Mouse (Mus musculus) macrophage (primary cell): ENCODE results near the gene Nrap. TPM values are rescaled to one million over a fixed set of nuclear protein-coding genes. Genes with fewer than 3 reads are reported as not detected.
"Not testable (repeated sequence)": the region's sequence is repeated elsewhere in the genome, so short reads cannot be mapped to it uniquely, and the experiment has no call there.

Source experiments
- H3K27ac ChIP-seq: fragments of 350-480 bp; formaldehyde crosslinking; 2 replicates; pipeline ENCODE4 v1.9.0; 2021
- H3K36me3 ChIP-seq: fragments of 350-480 bp; formaldehyde crosslinking; 2 replicates; pipeline ENCODE4 v1.9.0; 2021; ENCODE audit errors: inconsistent target
- H3K4me3 ChIP-seq: fragments of 350-480 bp; formaldehyde crosslinking; 2 replicates; pipeline ENCODE4 v1.9.0; 2021; ENCODE audit errors: inconsistent target
- H3K79me2 ChIP-seq: fragments of 350-480 bp; formaldehyde crosslinking; 2 replicates; pipeline ENCODE4 v1.9.0; 2021; ENCODE audit errors: inconsistent target
- WGBS: methylation state at CpG from one replicate; pipeline ENCODE4 v1.1.7; 2026; ENCODE audit warnings: inconsistent platforms; ENCODE audit not compliant: missing documents; 5-methylcytosine and 5-hydroxymethylcytosine counted together
- polyA plus RNA-seq: library from polyadenylated mRNA; stranded (reverse); fragments of 250-400 nt; gene quantifications from 3 replicates; pipeline ENCODE4 v1.2.4, GENCODE M21; 2018; ENCODE audit warnings: inconsistent platforms

Gene Nrap
- polyA plus RNA-seq, 1 experiment from 2014 or later: 0.87 TPM

DNA sequence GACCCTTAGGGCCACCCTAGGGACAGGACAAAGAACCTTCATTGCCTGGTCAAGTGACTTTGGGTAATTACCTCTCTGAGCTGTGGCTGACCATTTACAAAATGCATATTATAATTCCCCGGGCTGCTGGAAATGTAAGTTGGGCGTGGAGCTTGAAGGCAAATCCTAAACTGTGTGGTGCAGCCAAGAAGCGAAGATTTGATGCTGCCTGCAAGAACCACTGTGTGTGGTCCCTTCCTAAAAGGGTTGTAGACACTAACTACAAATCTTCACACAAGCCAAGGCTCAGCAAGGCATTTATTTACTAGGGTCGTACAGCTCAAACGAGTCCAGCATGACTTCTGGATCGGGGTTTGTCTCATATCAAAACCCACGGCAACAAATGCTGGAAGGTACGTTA lies 25.3 kb downstream of the Nrap start:
- 95% methylated on average over 8 of the region's 8 CpGs for WGBS
- Histone ChIP-seq H3K27ac (no peak overlapping the region), H3K36me3 (no peaks in the 10 kb centered on the region), H3K79me2 (no peaks in the 10 kb centered on the region), H3K4me3 (no peak overlapping the region)

DNA sequence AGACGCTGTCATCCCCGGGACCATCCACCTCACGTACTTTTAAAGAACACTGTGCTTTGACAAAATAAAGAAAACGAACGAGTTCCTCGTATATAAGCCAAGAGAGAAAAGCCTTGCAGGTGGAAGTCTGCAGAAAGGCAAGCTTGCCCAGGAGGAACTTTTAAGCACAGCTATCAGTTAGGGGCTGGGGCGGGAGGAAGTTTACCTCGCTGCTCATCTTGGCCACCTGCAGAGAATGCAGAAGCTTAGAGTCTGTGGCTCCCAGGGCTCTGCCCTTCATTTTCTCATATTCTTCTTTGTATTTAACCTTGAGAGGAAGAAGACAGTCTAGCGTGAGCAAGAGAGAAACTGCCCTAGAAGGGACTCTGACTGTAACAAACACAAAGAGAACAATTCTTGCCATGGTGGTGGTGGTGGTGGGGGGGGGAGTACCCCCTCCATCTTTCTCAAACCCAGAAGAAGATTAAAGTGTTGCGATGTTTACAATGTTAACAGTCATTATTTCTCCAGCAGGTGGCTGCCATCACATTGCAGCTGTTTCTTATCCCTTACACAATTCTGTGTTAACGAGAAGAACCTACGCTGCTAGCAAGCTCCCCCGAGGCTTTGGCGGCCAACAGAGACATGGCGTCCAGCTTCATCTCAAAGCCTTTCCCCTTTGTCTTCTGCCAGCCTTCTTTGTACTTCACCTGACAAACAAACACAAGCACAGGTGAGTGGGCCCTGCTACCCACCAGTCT lies 25.9 kb downstream of the Nrap start:
- Histone ChIP-seq H3K36me3 (no peaks in the 10 kb centered on the region), H3K27ac (no peak overlapping the region), H3K4me3 (no peak overlapping the region), H3K79me2 (no peaks in the 10 kb centered on the region)
- WGBS: 70% methylated on average over 13 of the region's 15 CpGs

DNA sequence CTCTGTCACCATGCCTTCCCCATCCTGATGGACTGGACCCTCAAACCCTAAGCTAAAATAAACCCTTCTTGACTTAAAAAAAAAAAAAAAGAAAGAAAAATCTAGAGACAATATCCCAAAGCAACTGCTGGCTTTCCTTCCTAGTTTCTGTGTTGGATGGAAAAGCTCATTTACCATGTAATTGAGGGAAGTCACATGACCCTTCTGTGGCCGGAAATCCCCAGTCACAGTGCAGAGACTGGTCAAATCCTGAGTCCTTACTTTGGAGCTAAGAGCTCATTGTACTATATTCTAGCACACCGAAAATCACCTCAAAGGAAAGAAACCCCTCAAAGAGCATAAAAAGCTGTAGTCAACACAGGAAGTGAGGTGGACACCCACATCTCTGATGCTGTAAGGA lies 30.9 kb downstream of the Nrap start:
- Histone ChIP-seq H3K79me2 (no peaks in the 10 kb centered on the region), H3K36me3 (no peaks in the 10 kb centered on the region), H3K4me3 (no peak overlapping the region), H3K27ac (no peak overlapping the region)
- WGBS: 24% methylated on average over 2 of the region's 2 CpGs

DNA sequence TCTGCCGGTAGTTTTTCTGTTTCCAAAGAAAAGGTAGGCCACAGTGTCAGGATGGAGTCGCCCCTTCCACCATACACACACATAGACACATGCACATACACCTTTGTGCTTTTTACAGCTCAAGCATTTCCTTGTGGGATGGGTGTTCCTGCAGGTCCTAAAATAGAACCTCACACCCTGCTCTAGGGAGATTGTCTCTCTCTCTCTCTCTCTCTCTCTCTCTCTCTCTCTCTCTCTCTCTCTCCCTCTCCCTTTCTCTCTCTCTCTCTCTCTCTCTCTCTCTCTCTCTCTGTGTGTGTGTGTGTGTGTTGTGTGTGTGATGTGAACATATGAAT lies 32.5 kb downstream of the Nrap start:
- WGBS: 72% methylated on average over 2 of the region's 2 CpGs
- H3K36me3 ChIP-seq, H3K79me2 ChIP-seq, H3K27ac ChIP-seq, H3K4me3 ChIP-seq: not testable (repeated sequence)

DNA sequence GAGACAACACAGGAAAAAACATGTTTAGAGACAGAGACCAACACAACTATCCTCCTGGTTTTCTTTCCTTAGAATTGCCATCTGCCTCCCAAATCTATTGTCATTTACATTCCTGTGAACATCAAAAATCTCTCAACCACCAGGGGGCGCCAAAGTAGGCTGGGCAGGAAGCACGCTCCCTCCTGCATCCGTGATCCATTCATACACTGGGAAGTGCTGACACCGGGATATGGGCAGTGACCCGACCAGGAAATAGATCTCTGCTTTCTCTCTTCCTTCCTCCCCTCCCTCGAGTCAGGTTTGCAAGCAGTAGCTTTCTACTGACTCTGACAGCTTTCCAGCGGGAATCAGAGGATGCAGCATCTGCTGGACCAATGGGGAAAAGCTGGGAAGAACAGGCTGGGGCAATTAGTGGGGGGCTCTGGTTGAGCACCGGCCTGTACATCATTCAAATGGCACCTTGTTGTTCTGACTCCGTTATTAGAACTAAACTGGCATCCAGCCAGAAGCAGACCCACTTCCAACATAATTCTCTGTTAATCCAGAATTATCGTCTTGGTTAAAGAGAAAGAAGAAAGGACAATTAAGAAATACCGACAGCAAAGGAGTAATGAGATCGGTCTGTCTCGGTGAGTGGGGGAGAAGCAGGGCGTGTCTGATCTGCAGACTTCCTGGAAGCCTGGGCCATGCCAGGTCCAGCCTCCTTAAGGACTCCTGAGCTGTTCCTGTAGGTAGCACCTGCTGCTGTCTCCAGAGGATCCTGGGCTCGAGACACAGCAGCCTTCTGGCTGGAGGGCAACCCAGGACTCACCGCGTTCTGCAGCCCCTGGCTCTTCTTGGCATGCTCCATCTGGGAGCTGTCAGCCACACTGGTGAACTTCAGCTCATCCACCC lies 33.1 kb downstream of the Nrap start:
- WGBS: 39% methylated on average over 16 of the region's 17 CpGs
- H3K4me3 ChIP-seq: no peak overlapping the region
- no peaks in the 10 kb centered on the region for H3K36me3 ChIP-seq
- no peak overlapping the region for H3K27ac ChIP-seq
- no peaks in the 10 kb centered on the region for H3K79me2 ChIP-seq

DNA sequence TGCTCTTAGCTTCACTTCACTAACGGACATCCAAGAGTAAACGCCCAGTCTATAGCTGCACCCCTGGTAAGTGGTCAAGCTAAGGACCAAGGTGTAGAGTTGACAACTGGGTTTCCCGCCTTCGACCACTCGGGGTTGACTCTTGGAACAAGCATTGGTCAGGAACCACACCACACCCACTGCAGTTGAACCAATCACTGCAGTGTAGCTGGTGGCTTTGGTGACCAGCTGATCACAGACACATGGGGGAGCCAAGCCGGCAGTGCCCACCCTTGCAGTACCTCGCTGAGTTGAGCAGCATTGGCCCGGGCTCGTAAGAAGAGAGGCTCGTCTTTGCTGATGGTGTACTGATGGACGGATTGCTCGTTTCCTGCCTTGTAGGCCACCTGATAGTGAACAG lies 34.6 kb downstream of the Nrap start:
- Histone ChIP-seq H3K4me3 (no peak overlapping the region), H3K79me2 (no peaks in the 10 kb centered on the region), H3K27ac (no peak overlapping the region), H3K36me3 (no peaks in the 10 kb centered on the region)
- 97% methylated on average over 12 of the region's 12 CpGs for WGBS

DNA sequence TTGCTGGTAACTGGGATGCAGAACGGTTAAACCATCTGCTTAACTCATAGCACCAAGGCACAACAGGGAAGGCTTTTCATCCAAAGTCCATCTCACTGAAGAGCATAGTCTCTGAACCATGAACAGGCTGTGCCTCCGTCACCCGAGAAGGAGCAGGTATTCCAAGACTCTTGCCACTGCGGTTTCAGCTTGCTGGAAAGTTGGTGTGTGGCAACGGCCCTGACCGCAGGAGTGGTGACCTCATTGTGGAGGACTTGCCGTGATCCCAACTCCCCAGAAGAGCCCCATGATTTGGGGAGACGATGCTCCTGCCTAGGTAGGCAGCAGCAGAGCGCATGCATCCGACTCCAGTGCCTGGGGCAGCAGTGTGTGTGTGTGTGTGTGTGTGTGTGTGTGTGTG lies 36.1 kb downstream of the Nrap start:
- Histone ChIP-seq H3K27ac (no peak overlapping the region), H3K79me2 (no peaks in the 10 kb centered on the region)
- WGBS: 93% methylated on average over 10 of the region's 10 CpGs

DNA sequence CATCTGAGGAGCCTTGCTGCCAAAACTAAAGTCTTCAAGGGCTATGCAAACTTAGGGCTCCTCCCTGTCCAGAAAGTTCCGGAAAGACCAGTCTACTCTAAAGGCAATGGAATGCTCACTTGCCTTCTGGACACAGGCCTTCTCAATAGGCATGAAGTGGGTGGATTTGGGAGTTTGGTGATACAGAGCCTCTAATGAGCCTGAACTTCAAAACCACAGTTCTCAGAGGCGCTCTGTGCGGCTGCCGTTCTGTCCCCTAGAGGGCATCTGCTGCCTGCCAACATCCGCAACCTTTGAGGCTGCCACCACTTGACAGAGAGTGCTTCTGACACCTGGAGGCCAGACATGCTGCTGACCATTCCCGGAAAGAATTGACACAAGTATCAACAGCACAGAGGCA lies 40.5 kb downstream of the Nrap start:
- H3K27ac ChIP-seq: no peak overlapping the region
- H3K36me3 ChIP-seq: no peaks in the 10 kb centered on the region
- WGBS: 28% methylated on average over 6 of the region's 6 CpGs
- no peaks in the 10 kb centered on the region for H3K79me2 ChIP-seq
- H3K4me3 ChIP-seq: no peak overlapping the region

More for the DNA sequence above, 36.1 kb downstream of the Nrap start:
- H3K36me3 ChIP-seq: no peaks in the 10 kb centered on the region
- no peak overlapping the region for H3K4me3 ChIP-seq

DNA sequence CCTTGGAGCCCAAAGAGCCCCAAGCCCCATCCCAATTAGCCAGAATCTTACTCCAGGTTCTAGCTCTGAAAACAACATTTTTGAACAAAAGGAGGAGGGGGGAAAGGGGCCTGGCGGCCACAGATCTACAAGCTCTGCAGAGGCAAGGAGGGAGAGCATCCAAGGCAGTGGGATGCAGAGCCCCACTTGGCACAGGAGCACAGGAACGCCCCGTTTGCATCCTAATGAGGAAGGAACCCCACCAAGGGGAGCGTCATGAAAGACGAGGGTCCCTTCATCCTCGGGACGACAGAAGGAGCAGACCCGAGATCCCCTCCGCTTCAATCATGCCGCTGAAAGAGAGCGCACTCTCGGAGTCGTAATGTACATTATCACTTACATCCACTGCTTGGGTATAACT lies 43.1 kb downstream of the Nrap start:
- no peaks in the 10 kb centered on the region for H3K79me2 ChIP-seq
- no peak overlapping the region for H3K27ac ChIP-seq
- H3K36me3 ChIP-seq: no peaks in the 10 kb centered on the region
- no peak overlapping the region for H3K4me3 ChIP-seq
- WGBS: 54% methylated on average over 12 of the region's 13 CpGs

DNA sequence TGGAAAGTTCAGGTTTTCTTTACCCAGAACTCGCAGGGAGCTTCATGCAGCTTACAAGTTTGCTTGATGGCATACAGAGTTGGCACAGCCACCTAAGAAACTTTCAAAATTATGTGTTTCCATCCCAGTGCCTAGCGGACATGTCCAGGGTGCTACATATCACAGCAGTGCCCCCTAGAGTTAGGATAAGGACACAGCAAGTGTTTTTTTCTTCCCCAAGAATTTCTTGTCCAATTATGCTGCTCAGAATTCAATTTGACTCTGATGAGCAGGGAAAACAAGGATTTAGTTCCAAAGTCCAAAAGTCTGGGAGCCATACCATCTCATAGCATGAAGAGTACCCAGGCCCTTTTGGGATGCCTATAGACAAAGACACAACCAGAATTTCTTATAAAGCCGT lies 43.8 kb downstream of the Nrap start:
- H3K79me2 ChIP-seq: no peaks in the 10 kb centered on the region
- no peaks in the 10 kb centered on the region for H3K36me3 ChIP-seq
- 77% methylated on average over 3 of the region's 3 CpGs for WGBS
- no peak overlapping the region for H3K27ac ChIP-seq
- no peak overlapping the region for H3K4me3 ChIP-seq

DNA sequence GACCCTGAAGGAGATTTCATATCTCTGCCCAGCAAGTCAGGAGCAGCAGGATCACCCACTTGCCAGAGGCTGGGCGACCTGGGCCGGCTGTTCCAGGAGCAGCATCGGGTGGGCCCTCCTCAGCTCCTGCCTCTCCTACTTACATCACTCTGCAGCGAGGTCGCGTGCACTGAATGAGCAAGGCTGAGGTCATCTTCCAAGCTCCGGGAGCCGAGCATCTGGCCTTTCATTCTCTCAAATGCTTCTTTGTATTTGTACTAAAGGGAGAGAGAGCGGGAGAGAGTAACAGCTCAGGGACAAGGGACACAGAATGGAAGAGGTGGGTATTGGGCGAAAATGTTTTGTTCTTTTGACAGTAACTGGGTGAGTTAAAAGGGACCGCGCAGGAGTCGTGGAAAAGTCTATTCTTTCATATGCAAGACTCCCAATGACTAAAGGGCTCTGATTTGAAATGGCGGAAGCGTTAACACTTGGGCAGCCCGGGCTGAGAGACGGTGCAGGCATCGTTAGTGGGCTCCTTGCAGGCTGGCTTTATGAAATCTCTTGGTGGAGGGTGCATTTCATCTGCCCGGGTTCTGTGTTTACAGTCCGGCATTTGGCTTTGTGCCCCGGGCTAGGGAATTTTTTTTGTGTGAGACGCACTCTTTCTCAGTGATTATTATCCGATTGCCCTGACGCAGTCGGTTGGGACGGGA lies 45.8 kb downstream of the Nrap start:
- Histone ChIP-seq H3K79me2 (no peaks in the 10 kb centered on the region), H3K36me3 (no peaks in the 10 kb centered on the region), H3K27ac (no peak overlapping the region), H3K4me3 (no peak overlapping the region)
- 88% methylated on average over 26 of the region's 26 CpGs for WGBS

DNA sequence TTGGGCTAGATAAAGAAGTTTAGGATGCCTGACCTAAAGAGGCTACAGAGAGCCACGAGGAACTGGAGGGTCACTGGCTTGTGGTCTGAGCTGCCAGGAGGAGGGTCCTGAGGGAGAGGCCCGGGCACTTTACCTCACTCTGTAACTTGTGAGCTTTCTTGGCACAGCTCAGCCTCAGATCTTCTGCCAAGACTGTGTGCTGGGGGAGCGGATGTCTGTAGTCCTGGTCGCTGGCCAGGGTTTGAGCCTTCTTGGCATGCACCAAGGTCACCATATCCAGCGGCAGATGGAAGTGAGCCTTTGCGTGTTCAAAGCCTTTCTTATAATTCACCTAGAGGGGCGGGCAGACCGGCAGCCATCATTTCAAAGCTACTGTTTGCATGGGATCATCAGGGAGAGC lies 47.8 kb downstream of the Nrap start:
- Histone ChIP-seq H3K27ac (no peak overlapping the region), H3K79me2 (no peaks in the 10 kb centered on the region), H3K36me3 (no peaks in the 10 kb centered on the region), H3K4me3 (no peak overlapping the region)
- 86% methylated on average over 8 of the region's 8 CpGs for WGBS

DNA sequence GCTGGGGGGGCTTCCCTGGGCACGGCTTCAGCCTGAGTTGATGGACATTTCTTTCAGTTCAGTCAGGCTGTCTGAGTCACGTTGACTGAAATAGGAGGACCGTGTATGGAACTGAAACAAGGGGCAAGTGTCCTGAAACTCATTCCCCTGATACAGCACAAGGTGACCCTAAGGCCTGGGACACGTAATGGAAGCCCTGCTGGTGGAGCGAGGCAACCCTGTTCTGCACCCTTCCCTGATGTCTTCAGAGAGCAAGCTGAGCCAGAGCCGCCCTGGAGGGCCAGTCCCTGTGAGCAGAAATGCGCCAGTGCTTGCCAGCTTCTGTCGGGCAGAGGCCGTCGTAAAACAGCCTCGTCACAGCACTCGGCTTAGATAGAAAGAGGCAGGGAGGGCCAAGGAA lies 53.0 kb downstream of the Nrap start:
- WGBS: 82% methylated on average over 12 of the region's 12 CpGs

DNA sequence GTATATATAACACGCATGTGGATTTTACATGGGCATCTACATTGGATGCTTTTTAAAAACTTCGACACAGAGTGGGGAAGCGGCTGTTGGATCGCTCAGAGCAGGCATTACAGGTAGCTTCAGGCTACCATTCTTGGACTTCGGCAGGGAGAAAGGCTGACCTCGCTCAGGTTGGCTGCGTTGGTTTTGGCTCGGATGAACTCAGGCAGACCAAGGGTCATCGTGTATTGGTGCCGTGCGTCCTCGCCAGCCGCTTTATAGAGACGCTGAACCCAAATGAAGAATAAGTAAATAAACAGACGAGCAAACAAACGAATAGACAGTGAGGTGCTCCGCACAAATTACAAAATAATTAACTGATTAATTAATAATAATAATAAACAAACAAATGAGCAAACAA lies 53.5 kb downstream of the Nrap start:
- no peaks in the 10 kb centered on the region for H3K36me3 ChIP-seq
- WGBS: 93% methylated on average over 17 of the region's 17 CpGs
- no peak overlapping the region for H3K27ac ChIP-seq
- no peaks in the 10 kb centered on the region for H3K79me2 ChIP-seq
- no peak overlapping the region for H3K4me3 ChIP-seq

More for the DNA sequence above, 53.0 kb downstream of the Nrap start:
- no peaks in the 10 kb centered on the region for H3K79me2 ChIP-seq
- H3K4me3 ChIP-seq: no peak overlapping the region
- no peaks in the 10 kb centered on the region for H3K36me3 ChIP-seq
- H3K27ac ChIP-seq: no peak overlapping the region
